27 mouse cellular contexts compared by ENCODE assay signal in genomic region chr1:192392232-192392631, GRCm38 (mm10).
"Had no signal": no experiment of that assay in that cellular context is flagged by ENCODE, and none has a peak within 500 bp of the region (broad histone marks: within the 10 kb centered on the region; RNA-seq: fewer than 3 reads in every experiment).

No protein-coding gene starts in this region.

- H3K27me3 ChIP-seq: forebrain, embryonic 15.5 days; heart, embryonic 13.5 days; heart, embryonic 15.5 days; hindbrain, embryonic 13.5 days; hindbrain, embryonic 15.5 days; kidney, embryonic 15.5 days; limb, embryonic 13.5 days; limb, embryonic 15.5 days had no signal

- H3K4me1 ChIP-seq: forebrain, embryonic 15.5 days; heart, embryonic 15.5 days; hindbrain, embryonic 13.5 days; hindbrain, embryonic 15.5 days; limb, embryonic 13.5 days; limb, embryonic 15.5 days; liver, embryonic 13.5 days; liver, embryonic 15.5 days had no signal

- H3K9me3 ChIP-seq: forebrain, embryonic 15.5 days; heart, embryonic 13.5 days; heart, embryonic 15.5 days; hindbrain, embryonic 13.5 days; hindbrain, embryonic 15.5 days; kidney, embryonic 15.5 days; limb, embryonic 13.5 days; limb, embryonic 15.5 days; liver, embryonic 13.5 days; liver, embryonic 15.5 days had no signal

- ATAC-seq: forebrain, embryonic 15.5 days; forebrain, postnatal 0 days; hindbrain, postnatal 0 days had no signal

- H3K4me3 ChIP-seq: forebrain, embryonic 15.5 days; heart, embryonic 13.5 days; heart, embryonic 15.5 days; hindbrain, embryonic 13.5 days; hindbrain, embryonic 15.5 days; kidney, embryonic 15.5 days; left cerebral cortex, adult 2 months; limb, embryonic 13.5 days; limb, embryonic 15.5 days; liver, embryonic 13.5 days; liver, embryonic 15.5 days had no signal

- H3K9ac ChIP-seq: forebrain, embryonic 15.5 days; forebrain, postnatal 0 days; heart, embryonic 13.5 days; heart, embryonic 15.5 days; hindbrain, embryonic 13.5 days; hindbrain, embryonic 15.5 days; kidney, embryonic 15.5 days; limb, embryonic 13.5 days; limb, embryonic 15.5 days; liver, embryonic 13.5 days; liver, embryonic 15.5 days had no signal

- H3K4me2 ChIP-seq: forebrain, embryonic 15.5 days; heart, embryonic 11.5 days; heart, embryonic 13.5 days; heart, embryonic 15.5 days; hindbrain, embryonic 13.5 days; hindbrain, embryonic 15.5 days; kidney, embryonic 15.5 days; limb, embryonic 13.5 days; limb, embryonic 15.5 days; liver, embryonic 13.5 days; liver, embryonic 15.5 days had no signal

- H3K27ac ChIP-seq: forebrain, embryonic 15.5 days; heart, embryonic 13.5 days; heart, embryonic 15.5 days; hindbrain, embryonic 13.5 days; hindbrain, embryonic 15.5 days; hindbrain, postnatal 0 days; kidney, embryonic 15.5 days; kidney, postnatal 0 days; left cerebral cortex, adult 2 months; limb, embryonic 13.5 days; limb, embryonic 15.5 days; liver, embryonic 13.5 days; liver, embryonic 15.5 days had no signal

- DNase-seq: forebrain, postnatal 0 days; gastrocnemius, postnatal 14 days; gastrocnemius, postnatal 36 days; heart, adult 18-20 months; heart, postnatal 14 days; heart, postnatal 36 days; kidney, adult 11 months; kidney, adult 2 months; kidney, adult 9 months; kidney, postnatal 14 days; kidney, postnatal 36 days; layer of hippocampus, adult 9-11 months; left cerebral cortex, postnatal 4 days; liver, embryonic 13.5 days had no signal

- H3K36me3 ChIP-seq: forebrain, embryonic 15.5 days; heart, embryonic 13.5 days; heart, embryonic 15.5 days; hindbrain, embryonic 13.5 days; hindbrain, embryonic 15.5 days; kidney, embryonic 15.5 days; limb, embryonic 13.5 days; limb, embryonic 15.5 days; liver, embryonic 13.5 days; liver, embryonic 15.5 days had no signal
